Mouse (Mus musculus) urinary bladder, postnatal 36 days (tissue): ENCODE results near the gene Pla2g2f.
A peak's percentile ranks its signal among the peaks of the same experiment; 100 is the strongest.

Experiments
- DNase-seq, 2 experiments: peaks; one replicate each; pipeline ENCODE4 v3.0.0; 2022; ENCODE audit warnings: low spot score in 2 of 2, mixed read lengths in 1 of 2

Pla2g2f gene

DNA sequence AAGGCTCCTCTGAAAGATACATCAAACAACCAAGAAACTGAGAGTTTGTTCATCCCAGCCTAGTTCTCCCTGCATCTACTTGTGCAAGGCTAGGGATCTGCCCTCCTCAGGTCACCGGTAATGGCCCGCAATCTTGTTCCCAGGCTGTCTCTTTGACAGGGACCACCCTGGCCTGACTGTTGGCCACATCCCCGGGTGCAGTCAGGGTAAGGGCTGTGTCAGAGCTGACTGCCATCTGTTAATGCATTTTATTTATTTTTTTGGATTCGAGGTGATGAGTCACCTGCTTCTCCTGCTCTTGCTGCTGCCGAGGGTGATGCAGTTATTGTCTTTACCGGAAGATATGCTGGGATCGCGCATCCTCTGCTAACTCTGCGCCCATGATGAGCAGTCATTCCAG is 40.7 kb downstream of the Pla2g2f start:
- DNase-seq, result no peak

GRCm38 (mm10) chr4:138714186-138714585 is 43.2 kb downstream of the Pla2g2f start:
- no peak for DNase-seq

DNA sequence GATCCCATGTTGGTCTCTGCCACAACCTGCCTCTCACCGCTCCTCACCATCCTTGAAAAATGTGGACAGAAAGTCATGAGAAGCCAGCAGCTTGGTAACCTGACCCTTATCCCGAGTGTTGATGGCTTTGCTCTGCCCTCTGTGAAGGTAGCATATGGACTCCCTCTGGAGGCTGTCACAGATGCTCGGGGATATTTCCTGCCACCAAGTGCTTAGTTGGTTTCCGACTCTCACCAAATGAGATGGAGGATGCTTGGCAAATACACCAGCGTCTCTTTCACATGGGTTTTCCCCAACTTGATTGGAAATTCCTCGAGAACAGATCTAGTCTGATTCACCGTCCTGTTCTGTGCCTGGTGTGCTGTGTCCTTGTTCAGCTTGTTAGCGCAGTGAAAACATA is 44.8 kb downstream of the Pla2g2f start:
- no peak for DNase-seq

- no peak for DNase-seq
These were observed 45.3 kb downstream of the Pla2g2f start for GRCm38 (mm10) chr4:138712096-138712495.

GRCm38 (mm10) chr4:138711051-138711820 is 46.2 kb downstream of the Pla2g2f start:
- DNase-seq, result no peak

DNA sequence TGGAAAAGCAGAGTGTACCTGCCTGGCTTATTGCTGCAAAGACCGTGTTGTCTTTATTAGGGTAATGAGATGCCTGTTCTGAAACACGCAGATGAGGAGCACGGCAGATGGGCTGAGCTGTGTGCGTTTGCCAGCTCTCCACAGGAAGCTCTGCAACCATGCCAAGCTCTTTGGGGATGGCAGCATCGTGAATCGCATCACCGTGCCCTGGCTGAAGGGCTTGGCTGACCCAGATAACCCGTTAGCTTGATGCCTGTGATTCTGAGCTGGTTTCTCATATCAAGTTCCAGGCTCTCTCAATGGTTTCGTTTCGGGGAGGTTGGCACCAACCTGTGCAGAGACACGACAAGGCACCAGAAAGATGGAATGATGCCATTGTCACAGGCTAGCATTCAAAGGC is 46.8 kb downstream of the Pla2g2f start:
- no peak for DNase-seq

GRCm38 (mm10) chr4:138709944-138710343 is 47.5 kb downstream of the Pla2g2f start:
- DNase-seq, result no peak

GRCm38 (mm10) chr4:138709246-138709645 is 48.2 kb downstream of the Pla2g2f start:
- DNase-seq, result no peak

DNA sequence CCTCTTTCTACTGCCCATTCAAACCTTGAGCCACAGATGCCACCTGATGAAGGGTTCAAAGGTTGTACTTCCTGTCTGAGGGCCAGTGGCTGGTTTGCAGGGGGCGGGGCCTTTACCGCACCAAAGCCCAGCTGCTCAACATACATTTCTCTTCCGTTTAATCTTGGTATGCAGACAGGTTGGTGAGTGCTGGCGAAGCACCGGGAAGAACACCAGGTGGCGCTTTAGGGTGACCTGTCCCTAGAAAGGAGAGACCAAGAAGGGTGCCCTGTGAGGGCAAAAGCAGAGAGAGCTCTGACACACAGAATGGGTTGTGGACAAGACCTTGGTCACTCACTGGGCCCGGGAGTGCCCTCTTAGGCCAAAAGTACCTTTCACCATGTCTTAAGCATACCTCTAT is 48.8 kb downstream of the Pla2g2f start:
- peak; percentile 42 to 58 for DNase-seq

DNA sequence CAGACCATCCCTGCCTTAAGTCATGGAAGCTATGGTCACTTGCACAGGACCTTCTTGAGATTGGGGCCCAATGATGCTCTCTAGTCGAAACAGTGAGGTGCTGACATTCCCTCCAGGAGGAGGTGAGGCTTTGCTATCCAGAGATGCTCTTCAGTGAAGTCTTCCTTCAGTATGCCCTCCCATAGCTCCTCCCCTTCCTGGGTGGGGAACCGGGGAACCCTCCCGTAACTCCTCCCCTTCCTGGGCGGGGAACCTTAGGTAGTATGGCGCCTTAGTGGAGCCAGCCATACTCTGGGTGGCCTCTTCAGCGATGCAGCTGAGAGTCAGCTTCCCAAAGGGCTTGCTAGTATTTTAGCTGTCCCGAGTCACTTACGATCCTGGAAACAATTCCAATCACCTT is 50.8 kb downstream of the Pla2g2f start:
- no peak for DNase-seq

DNA sequence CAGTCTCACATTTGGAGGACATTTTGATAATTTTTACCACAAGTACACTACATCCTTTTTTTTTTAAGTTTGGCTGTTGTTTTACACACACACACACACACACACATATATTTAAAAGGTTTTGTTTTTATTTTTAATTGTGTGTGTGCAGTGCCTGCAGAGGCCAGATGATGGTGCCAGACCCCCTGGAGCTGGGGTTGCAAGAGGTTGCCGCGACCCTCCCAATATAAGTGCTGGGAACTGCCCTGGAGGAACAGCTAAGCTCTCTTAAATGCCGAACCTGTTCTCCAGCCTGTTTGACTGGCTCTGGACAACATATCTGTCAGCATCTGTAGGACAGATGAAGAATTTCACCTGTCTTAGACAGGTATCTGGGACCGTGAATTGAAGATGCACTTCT is 53.3 kb downstream of the Pla2g2f start:
- no peak for DNase-seq

GRCm38 (mm10) chr4:138703591-138703990 is 53.8 kb downstream of the Pla2g2f start:
- no peak for DNase-seq

GRCm38 (mm10) chr4:138702528-138702927 is 54.9 kb downstream of the Pla2g2f start:
- no peak for DNase-seq

DNA sequence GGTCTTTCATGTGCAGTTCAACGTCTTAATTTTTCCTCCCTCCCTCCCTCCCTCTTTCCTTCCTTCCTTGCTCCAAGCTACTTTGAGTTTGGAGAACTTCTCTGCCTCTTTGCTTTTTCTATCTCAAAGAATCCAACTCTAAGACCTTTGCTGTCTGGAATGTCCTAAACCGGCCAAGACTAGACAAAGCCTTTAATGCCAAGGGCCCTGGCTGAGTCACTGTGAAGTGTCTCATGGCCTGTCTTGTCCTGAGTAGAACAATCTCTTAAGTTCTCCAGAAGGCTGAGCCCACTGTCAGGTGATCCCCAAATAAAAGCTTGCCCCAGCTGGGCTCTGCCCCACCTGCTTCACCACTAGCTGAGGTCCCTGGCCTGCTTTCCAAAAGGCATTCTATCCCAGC is 55.4 kb downstream of the Pla2g2f start:
- no peak for DNase-seq

DNA sequence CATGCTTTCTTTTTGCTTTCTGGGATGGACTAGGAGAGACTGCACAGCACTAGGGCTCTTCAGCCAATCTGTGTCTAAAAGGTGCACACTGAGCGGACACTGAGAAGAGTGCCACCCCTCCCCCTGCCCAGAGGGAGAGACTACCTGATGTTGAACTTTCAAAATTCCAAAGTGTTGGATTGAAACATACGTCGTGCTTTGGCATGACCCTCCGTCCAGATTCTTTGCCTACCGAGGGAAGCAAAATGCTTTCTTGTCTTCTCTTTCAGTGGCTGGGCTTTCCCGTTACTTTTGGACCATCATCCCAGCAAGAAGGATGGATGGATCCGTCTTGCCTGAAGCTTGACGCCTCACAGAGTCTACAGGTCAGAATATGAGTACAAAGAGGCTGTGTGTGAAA is 56.3 kb downstream of the Pla2g2f start:
- no peak for DNase-seq
